Mouse (Mus musculus) frontal cortex, postnatal 10 days (tissue): ENCODE data around the gene Ormdl3.
A peak's percentile ranks its signal among the peaks of the same experiment; 100 is the strongest.

Source experiments
- DNase-seq, 2 experiments: peaks; one replicate each; pipeline ENCODE4 v3.0.0; 2022; ENCODE audit warnings: low spot score in 2 of 2, mixed read lengths in 1 of 2

The Ormdl3 gene

GRCm38 (mm10) chr11:98550975-98551828 is 36.0 kb downstream of the Ormdl3 start, which contains the start of gene Zpbp2:
Zpbp2 (plus strand) TSS chr11:98551097.
- DNase-seq = peak; percentile 81 to 89

- no peak for DNase-seq
Measured at GRCm38 (mm10) chr11:98550311-98550974, 36.7 kb downstream of the Ormdl3 start.

GRCm38 (mm10) chr11:98549363-98549762 is 37.8 kb downstream of the Ormdl3 start:
- DNase-seq = no peak

GRCm38 (mm10) chr11:98547308-98547693 is 39.9 kb downstream of the Ormdl3 start:
- DNase-seq = no peak

- no peak for DNase-seq
Measured at GRCm38 (mm10) chr11:98546529-98547307, 40.5 kb downstream of the Ormdl3 start.

GRCm38 (mm10) chr11:98545711-98546231 is 41.4 kb downstream of the Ormdl3 start, which contains the start of gene Ikzf3:
Ikzf3 (minus strand) TSS chr11:98546031.
- DNase-seq = no peak

GRCm38 (mm10) chr11:98544890-98545677 is 42.1 kb downstream of the Ormdl3 start:
- DNase-seq = no peak

GRCm38 (mm10) chr11:98543414-98543813 is 43.8 kb downstream of the Ormdl3 start:
- no peak for DNase-seq

- DNase-seq = no peak
Measured at GRCm38 (mm10) chr11:98542553-98542952, 44.6 kb downstream of the Ormdl3 start.

GRCm38 (mm10) chr11:98540319-98540718 is 46.8 kb downstream of the Ormdl3 start:
- DNase-seq = no peak

- DNase-seq = no peak
Measured at GRCm38 (mm10) chr11:98537480-98538034, 49.6 kb downstream of the Ormdl3 start.
